Mouse (Mus musculus): ENCODE results near the gene Csnk2a1.
A peak's percentile ranks its signal among the peaks of the same experiment; 100 is the strongest.
"Not testable (repeated sequence)": the region's sequence is repeated elsewhere in the genome, so short reads cannot be mapped to it uniquely, and the experiment has no call there.

The Csnk2a1 gene

DNA sequence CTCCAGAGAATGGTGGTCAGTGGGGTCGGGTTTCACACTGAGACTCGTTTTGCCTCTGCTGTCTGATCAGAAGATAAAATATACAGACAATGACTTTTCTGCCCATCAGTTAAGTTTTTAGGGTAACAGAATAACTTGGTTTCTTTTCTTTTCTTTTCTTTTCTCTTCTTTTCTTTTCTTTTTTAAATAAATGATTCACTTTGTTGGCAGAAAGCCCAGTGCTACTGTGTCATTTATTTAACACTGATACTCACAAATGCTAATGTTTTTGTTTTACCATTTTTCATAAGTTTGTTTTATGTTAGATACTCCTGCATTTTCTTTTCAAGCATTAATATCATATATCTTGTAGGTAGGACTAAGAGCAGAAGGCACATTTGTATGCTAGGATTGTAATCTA lies 13.9 kb downstream of the Csnk2a1 start:
- no peak for DNase-seq

DNA sequence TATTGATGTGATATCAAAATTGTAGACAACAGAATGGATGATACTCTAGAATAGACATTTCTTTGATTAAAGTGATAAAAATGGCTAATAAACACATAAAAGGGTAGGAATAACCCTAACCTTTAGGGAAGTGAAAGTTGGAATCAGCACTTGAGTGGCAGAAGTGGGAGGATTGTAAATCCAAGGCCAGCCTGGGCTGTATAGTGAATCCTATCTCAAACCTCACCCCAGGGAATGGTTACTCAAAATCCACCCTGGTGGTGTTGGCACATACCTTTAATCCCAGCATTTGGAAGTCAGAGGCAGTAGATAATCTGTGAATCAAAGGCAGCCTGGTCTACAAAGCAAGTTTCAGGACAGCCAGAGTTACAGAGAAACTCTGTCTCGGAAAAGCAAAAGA lies 20.6 kb downstream of the Csnk2a1 start:
- DNase-seq = no peak

DNA sequence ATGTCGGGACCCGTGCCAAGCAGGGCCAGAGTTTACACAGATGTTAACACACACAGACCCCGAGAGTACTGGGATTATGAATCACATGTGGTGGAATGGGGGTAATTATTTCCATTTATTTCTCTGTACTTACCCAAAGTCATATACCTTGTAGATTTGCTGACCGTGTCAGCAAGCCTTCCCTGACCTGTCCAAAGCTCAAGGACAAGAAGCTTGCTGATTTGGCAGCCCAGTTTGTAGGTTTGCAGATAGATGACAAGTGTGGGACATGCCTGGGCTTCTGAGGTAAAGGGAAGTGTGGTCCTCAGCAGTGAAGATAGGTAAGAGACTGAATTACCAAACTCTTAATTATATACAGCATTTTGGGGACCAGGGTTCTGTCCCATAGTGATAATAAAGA lies 23.9 kb downstream of the Csnk2a1 start:
- DNase-seq = no peak

DNA sequence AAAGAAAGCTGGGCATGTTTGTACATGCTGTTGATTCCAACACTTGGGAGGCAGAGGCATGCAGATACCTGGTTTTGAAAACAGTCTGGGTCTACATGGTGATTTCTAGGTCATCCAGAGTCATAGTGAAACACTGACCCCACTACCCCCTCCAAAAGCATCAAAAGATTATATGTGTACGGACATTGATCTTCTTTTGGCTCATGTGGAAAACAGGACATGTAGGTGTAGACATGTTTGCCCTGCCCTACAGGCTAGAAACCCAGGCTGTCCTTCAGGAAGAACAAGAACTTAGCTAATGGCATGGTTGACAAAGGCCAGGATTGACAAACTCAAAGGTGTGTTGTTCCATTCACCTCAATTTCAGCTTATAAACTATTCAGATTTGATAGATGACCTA lies 33.1 kb downstream of the Csnk2a1 start:
- no peak for DNase-seq

DNA sequence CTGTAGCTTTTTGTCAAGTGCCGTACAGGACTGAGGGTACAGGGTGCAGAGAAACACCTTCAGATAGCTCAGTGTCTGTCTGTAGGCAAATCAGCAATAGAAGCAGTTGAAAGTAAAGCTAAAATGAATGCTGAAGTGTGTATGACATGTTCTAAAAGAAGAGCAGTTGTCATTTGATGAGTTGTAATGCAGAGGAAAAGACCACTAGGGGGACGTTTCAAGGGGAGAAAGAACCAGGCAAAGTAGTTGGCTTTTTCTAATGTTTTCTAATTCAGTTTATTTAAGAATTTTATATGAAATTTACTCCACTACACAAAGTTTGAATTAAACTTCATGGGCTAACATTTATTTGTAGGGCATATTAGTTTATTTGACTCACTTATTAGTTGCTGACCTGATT lies 47.0 kb downstream of the Csnk2a1 start:
- DNase-seq = no peak

DNA sequence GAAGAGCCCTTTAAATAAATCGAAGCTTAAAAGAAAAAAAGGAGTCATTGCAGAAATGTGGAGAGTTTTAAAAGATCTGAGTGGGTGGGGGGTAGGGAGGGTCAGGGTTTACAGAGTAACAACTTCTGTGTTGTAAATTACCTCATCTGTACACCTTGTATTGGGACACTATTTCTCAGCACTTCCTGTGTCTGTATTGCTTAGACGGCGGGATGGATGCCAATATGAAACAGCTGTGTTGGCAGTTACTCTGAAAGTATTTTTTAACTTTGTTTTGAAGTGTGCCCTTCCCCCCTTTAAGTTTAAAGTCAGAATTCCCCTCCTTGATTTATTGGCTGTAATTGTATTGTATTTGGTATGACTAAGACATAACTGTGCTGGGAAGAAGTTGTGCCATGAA lies 54.8 kb downstream of the Csnk2a1 start:
- DNase-seq = no peak

DNA sequence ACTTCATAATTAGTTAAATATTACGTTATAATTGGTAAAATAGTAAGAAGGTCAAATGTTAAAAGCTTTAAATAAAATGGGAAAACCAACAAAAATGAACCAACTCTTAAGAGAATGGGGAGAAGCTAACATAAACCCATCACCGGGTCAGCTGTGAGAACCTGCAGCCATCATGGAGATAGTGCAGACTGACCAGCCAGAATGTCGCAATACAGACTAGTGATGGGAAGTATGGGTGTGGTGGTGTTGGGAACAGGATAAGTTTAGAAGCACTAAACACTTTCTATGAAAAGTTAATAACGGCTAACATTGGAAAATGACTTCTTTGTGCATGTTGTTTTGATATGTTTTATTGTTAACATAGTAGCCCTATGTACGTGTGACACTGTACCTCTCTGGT lies 60.9 kb downstream of the Csnk2a1 start:
- no peak for DNase-seq

DNA sequence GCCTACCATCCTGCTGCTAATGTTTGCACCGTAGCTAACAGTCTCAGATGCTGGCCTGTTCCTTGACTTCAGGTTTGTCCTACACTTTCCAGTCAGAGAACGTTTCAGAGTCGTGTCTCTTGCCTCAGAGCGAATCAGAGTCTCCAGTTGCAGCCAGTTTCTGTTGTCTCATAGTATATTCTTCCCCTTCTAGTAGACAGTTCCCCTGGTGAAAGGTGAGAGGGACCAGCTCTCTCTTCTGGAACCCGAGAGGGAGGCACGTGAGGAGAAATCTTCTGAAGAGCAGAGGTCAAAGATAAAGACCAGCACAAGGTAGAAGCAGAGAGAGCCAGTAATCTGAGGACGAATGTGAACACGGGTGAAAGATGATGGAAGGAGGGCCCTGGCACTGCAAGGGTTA lies 61.4 kb downstream of the Csnk2a1 start:
- DNase-seq = no peak

DNA sequence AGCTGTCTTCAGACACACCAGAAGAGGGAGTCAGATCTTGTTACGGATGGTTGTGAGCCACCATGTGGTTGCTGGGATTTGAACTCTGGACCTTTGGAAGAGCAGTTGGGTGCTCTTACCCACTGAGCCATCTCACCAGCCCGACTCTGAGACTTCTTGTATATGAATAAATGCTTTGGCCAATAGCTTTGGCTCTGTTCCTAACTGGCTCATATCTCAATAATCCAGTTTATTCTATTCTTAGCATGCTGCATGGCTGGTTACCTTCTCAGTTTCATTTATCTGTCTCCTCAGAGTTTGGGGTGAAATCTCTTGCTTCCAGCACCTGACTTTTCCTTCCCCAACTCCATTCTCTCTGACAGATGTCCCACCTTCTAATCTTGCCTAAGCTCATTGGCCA lies 63.0 kb downstream of the Csnk2a1 start:
- not testable (repeated sequence) for DNase-seq

DNA sequence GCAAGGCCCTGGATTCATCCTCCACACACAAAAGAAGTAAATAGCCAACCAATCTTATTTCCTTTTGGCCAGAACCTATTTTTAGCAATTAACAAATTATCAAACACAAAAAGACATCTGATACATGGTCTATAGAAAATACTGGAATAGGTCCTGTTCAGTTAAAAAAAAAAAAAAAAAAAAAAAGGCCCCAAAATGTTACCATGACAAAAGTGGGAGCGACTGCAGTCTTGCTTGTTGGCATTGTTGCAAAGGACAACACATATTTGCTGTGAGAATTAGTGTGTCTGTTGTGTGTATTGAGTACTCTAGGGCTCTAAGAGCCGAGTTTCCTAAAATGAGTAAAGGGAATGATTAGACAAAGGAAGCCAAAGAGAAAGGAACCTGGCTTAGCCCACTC lies 65.8 kb downstream of the Csnk2a1 start:
- no peak for DNase-seq

DNA sequence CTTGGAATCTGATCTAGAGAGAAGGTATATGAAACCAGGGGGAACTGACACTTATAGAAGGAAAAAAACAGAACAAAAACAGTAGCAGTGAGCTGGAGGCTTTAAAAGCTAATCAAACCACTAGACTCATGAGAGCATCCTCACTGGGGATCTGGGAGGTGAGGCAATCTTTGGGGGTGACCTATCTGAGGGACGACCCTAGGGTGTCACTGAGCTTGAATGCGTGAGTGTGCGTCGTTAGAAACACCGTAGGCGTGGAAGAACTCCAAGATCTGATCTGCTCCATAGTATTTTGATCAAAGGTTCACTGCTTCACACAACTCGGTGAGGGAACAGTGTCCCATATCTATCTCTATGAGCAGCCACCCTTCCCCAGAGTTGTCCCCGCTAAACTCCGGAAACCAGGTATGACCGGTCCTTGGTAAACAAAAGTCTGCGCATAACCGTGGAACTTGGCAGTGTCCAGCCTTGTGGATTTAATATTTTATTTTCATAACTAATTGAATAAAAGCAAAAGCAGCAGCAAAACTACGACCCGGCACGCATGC lies 66.6 kb downstream of the Csnk2a1 start:
- DNase-seq = no peak

DNA sequence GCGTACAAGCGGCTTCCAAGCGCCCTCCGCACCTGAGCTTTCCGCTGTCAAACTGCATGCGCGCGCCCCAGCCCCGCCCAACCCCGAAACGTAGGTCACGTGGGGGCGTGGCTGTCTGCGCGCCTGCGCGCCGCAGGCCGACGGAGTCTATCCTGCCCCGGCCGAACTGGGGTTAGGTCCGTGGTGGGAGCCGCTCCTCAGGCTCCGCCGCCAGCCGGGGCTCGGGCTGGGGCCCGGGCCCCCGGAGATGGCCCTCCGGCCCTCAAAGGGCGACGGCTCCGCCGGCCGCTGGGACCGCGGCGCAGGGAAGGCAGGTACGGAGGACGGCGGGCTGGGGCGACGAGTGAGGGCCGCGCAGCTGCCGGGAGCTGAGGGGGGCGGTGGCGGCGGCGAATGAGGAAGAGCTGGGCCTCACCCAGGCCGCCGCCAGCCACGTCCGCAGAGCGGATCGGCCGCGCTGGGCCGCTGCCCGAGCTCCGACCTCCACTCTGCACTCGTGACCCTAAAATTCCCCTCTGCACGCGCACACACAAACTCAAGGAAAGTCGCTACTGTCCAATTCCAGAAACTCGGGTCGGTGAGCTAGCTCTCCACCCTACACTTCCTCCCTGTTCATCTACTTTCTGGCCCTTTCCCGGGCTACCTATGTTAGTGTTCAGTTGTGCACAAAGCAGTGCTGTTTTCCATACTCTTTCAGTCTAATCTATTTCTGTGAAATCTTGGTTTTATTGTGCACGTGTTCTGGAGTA lies 67.3 kb downstream of the Csnk2a1 start, which contains the start of gene Tbc1d20:
Gene Tbc1d20, plus strand, starts transcription at position 102 of the 749 bp plus-strand sequence.
- DNase-seq = peak; percentile 95

DNA sequence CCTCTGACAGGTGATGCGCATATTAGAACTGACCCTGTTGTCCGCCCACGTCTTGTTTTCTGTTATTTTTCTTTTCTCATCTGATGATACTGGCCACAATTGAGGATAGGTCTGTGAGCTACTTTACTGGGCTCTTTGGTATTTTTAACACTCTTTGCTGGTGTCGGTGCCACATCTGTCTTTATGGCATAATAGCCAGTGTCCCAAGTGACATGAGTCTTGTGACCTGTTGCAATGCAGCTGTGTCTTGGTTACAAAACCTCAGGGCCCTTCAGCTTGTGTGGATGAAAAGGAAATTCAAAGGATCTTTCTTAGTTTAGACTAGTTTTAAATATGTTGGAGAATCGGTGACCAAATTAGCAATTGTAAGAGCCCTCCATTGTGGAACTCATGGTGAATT lies 67.9 kb downstream of the Csnk2a1 start:
- DNase-seq = no peak

DNA sequence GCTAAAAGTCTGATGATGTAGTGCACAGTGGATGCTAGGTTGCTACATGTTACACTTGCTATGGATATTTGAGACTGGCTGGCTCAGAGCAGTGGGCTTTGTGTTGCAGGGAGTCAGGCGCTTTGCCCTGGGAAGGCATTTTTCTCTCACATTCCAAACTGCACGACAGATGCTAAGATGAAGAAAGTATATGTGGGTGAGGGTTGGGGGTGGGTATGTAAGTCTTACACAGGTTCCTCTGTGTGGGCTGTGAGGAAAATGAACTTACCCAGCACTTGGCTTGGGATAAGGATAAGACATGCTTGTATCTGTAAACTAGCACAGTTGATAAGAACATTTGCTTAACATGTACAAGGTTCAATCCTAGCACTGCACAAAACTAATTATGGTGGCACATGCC lies 76.2 kb downstream of the Csnk2a1 start:
- no peak for DNase-seq

DNA sequence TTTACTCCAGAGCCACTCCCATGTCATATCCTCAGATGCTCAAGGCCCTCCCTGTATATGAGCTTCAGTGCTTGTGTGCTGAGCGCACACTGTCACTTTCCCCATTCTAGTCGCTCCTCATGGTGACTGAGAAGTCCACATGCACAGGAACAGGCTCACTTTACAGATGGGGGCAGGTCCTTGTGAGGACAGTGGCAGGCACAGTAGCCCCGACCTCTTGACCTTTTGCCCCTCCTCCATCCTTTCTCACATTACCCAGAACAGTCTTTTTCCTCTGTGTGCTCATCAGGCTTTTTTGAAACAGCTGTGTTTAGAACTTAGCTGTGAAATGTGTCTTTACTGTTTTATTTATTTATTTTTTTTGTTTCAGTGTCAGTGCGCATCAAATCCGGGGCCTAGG lies 77.1 kb downstream of the Csnk2a1 start:
- DNase-seq = no peak

DNA sequence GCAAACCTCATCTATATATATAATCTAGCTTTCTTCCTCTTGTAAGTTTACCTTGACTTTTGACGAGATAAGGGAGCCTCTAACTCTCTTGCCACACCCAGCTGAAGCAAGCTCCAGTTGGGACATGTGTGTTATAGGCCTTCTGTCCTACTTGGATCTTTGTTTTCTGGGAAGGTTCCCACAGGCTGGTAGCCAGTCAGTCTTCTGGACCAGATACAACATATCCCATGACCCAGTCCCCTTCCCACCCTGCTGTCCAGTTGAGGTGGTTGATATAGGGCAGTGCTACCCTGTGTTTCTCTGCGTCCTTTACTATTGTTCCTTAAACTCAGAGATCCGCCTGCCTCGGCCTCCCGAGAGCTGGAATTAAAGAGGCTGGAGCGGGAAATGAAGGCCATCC lies 78.8 kb downstream of the Csnk2a1 start:
- no peak for DNase-seq

DNA sequence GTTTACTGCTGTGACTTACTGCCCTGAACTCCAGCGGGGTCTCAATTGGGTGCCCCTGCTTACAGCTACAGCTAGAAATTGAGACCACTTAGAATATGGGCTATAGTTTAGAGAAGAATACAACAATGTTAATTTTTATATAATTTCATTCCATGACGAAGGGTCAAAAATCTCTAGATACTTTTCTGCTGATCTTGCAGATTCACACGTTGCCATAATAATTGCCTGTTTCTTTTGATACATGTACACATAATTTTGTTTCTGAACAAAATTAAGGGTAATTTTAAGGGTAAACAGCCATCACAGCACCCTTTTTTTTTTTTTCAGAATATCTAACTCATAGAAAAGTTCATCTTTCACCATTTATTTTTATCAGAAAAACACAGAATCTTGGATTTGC lies 80.5 kb downstream of the Csnk2a1 start:
- DNase-seq = no peak

DNA sequence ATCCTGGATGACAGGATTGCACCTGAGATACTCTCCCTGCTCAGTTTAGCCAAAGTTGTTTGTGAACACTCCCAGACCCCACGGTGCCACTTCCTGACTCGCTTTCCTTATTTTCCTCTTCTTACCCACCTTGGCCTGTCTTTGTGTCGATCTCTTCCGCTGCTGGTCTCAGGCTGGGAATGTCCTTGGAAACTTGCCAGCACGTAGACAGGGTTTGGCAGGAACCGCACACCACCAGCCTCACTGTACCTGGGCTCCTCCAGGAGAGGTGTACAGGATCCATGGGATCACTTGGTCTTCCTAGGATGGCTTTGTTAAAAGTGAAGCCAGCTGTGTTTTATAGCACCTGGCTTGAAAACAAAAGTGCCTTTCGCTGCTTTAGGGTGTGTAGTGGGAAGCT lies 86.4 kb downstream of the Csnk2a1 start:
- DNase-seq = no peak

DNA sequence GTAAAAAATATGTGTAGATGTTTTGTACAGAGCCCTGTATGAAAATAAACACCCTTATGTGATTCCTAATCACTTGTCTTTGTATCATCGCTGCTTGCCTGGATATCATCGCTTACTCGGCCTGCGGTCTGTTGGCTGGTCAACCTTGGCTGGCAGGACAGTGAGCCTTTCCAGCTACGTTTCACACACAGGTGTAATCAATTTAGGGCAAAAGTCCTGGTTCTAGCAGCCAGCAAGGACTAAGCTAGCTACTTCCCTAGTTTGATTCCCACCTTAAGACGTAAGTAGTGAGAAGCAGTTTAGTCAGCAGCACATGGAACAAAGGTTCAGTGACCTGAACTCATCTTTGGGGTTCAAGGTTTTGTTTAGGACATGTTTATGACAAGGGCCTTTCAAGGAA lies 87.3 kb downstream of the Csnk2a1 start:
- DNase-seq = no peak

DNA sequence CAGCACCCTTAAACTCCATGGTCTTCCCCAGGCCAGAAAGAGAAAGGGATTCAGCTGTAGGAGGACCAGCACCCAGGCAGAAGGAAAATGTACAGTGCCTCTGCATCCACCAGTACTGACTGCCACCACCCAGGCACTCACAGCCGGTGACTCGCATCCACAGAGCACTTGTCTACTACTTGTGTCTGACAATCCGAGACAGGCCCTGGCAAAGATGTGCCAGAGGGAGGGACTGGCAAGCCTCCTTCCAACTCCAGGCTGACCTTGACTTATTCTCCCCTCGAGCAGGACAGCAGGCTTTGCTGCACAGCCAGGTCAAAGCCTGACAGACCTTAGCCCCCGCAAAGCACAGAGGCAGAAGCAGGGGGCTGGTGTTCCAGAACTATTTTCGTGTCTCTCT lies 90.4 kb downstream of the Csnk2a1 start:
- DNase-seq = no peak

DNA sequence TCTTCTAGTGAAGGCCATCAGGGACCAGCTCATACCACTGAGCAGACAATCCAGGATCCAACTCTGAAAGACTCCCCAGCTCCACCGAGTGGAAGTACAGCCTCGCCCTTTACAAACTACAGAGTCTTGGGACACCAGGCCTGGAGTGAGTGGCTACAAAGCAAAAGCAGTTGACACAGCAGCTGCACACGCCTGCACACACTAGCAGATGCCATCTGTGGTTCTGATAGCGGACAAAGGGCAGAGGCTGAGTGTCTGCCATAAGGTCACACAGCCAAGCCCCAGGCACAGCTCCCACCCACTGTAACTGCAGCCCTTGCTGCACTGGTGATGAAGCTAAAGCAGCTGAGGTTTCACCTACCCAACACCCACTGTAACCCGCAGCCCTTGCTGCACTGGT lies 94.9 kb downstream of the Csnk2a1 start:
- DNase-seq = no peak

DNA sequence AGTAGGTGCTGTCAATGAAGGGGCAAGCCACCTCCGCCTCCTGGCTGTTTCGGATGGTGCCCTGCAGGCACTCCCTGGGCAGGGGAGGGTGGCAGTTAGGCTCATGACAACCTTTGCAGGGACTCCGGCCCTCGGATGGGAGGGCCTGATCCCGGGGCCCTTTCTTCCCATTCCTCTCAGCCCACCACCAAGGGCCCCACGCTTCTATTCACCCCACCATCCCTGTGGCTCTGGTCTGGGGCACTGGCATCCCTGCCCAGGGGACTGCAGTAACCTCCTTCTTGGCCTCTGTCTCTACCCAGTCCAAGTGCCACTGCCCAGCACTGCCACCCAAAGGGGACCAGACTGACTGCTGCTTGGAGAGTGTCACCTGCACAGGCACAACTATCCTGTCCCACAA lies 95.6 kb downstream of the Csnk2a1 start:
- DNase-seq = no peak

DNA sequence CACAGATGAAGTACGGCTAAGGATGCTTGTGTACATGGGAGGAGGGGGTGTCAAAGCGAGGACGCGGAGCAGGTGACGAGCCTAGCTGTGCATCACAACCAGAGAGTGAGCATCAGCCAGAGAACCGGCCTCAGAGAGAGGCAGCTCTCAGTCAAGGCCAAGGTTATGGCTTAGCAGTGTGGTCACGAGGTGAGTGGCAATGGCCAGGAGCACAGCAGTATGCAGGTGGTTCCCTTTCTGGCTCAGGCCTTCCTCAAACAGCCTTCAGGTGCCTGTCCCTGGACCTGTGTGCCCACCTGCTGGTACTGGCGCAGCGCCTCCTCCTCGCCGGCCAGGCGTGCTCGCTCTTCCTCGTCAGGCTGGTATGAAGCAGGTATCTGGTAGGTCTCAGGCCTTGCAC lies 97.3 kb downstream of the Csnk2a1 start:
- no peak for DNase-seq

DNA sequence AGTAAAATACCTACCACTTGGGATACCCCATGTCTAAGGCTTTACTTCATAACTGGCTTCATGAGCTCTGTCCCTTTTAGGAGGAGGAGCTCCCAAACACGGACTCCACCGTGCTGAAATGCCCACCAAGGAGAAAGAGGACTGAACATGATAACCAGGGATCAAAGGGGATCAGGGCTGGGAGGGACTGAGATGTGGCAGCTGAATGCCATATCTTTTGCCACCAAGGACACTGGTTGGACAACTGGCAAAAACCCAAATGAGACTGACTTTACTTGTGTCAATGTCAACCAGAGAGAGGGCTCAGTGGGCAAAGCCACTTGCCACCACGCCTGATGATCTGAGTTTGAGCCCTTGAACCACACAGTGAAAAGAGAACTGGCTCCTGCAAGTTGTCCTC lies 98.2 kb downstream of the Csnk2a1 start:
- no peak for DNase-seq

DNA sequence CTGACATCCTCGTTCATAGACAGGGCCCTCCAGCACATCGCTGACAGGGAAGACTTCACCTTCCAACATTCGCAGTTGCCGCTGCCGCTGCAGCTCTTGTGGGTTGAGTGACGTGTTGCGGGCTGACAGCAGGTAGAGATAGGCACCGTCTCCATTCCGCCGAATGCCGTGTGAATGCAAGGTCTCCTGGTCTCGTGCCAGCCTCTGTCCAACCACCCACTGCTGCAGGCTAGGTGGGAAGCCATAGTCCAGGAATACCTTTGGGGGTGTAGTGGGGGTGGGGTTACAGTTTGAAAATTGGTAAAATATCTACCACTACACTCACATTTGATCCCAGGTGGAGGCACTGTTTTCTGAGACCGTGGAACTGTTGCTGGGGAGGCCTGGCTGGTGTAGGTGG lies 99.5 kb downstream of the Csnk2a1 start:
- no peak for DNase-seq
